Mouse (Mus musculus) cerebellum, adult 11-12 months (tissue): ENCODE results near the gene Nlgn2.
A peak's percentile ranks its signal among the peaks of the same experiment; 100 is the strongest.

Experiments used
- DNase-seq: peaks from one replicate; pipeline ENCODE4 v3.0.0; 2022

The Nlgn2 gene

DNA sequence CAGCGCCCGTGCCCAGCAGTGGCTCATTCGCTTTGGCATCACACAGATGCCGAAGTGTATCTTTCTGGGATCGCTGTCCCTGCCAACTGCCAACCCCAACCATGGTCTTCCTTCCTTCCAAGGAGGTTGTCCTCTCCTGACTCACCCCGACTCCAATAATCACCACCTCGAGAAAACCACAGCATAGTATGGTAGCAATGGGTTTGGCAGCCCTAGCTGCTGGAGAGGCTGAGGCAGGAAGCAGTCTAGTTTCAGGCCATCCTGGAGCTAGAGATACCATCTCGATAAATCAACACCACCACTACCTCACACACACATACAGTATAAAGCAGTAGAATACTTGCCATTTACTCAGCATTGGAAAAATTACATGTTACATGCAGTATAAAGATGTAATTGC lies 18.7 kb downstream of the Nlgn2 start:
- DNase-seq, result no peak

DNA sequence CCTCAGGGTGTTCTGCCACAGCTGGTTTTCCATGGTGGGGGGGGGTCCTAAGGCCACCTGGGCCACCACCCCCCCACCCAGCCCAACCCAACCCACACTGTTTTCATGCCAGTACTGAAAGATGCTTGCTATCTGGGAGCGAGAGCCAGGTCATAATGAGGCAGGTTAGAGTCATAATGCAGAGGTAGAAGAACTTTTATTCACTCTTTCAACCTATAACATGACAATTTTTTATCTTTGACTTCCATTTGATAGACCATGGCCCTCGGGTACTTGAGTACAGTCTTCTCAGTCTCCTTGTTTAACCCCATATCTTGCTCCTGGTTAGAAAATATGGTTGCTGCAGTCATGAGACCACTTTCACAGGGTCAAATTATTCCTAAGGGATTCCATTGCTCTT lies 19.2 kb downstream of the Nlgn2 start, which contains the start of gene Spem2:
TSS of gene Spem2 (minus strand) at position 101 of the 400 bp plus-strand sequence.
- no peak for DNase-seq

DNA sequence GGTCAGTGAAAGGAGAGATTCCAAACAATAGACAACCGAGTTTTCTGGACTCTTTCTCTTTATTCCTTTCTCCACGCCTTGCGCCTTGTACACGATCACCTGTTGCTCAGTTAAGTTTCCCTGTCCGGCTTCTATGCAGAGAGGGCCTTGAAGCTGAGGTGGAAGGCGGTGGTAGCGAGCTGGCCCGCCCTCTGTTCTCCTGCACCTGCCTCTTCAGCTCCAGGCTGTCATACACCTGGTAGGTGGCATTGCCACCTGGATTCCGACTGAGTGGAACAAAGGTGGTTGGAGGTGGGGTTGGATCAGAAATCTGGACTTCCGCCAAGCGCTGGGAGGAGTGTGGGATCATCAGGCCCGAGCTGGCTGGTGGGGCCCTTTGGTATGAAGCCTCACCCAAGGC lies 21.1 kb downstream of the Nlgn2 start:
- DNase-seq, result no peak

DNA sequence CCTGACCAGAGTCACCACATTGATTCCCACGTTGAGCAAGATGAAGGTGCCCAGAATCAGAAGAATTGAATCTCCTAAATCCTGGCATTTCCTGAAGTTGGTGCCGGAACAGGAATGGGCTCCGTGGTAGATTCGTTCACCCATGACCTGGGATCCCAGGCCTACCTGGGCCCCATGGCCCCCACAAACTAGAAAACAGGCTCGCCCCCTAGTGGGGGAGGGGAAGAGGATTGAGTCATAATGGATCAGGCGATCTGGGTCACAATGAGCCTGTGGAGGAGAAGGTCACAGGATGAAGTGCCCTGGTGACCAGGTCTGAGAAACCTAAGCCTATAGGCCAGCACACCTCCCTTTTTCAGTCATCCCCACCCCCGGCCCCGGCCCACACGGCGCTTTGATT lies 22.4 kb downstream of the Nlgn2 start, which contains the start of gene Gm39566:
TSS of gene Gm39566 (minus strand) at position 144 of the 400 bp plus-strand sequence.
- no peak for DNase-seq

DNA sequence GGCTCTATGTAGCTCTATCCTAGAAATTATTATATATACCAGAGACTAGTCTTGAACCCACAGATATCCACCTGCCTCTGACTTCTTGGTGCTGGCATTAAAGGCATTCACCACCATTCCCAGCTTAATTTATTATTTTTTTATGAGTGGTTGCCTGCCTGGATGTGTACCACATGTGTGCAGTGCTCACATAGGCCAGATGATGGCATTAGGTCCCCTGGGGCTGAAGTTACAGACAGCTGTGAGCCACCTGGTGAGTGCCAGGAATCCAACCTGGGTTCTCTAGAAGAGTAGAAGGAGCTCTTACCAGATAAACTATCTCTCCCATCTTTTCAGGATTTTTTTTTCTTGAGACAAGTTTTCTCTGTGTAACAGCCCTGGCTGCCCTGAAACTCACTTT lies 27.3 kb downstream of the Nlgn2 start:
- no peak for DNase-seq

DNA sequence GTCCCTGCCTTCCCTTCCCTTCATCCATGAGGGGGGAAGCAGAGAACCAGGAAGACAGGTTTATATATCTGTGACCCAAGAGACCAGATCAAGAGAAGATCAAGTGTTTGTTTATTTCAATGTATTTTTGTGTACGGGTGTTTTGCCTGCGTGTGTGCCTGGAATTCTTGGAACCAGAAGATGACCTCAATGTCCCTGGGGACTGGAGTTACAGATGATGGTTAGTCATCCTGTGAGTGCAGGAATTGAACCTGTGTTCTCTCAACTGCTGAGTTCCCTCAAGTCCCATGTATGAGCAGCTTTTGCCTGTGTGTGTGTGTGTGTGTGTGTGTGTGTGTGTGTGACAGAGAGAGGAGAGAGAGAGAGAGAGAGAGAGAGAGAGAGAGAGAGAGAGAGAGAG lies 29.9 kb downstream of the Nlgn2 start:
- no peak for DNase-seq

DNA sequence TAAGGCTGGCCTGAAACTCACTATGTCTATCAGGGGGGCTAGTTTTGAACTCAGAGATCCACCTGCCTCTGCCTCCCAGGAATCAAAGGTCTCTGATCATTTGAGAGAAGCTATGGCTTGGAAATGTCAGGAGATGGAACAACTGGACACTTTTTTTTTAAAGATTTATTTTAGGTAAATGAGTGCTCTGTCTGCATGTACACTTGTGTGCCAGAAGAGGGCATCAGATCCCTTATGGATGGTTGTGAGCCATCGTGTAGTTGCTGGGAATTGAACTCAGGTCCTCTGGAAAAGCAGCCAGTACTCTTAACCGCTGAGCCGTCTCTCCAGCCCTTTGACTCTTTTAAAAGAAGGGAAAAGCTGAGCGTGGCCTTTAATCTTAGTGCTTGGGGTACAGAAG lies 31.2 kb downstream of the Nlgn2 start:
- no peak for DNase-seq

DNA sequence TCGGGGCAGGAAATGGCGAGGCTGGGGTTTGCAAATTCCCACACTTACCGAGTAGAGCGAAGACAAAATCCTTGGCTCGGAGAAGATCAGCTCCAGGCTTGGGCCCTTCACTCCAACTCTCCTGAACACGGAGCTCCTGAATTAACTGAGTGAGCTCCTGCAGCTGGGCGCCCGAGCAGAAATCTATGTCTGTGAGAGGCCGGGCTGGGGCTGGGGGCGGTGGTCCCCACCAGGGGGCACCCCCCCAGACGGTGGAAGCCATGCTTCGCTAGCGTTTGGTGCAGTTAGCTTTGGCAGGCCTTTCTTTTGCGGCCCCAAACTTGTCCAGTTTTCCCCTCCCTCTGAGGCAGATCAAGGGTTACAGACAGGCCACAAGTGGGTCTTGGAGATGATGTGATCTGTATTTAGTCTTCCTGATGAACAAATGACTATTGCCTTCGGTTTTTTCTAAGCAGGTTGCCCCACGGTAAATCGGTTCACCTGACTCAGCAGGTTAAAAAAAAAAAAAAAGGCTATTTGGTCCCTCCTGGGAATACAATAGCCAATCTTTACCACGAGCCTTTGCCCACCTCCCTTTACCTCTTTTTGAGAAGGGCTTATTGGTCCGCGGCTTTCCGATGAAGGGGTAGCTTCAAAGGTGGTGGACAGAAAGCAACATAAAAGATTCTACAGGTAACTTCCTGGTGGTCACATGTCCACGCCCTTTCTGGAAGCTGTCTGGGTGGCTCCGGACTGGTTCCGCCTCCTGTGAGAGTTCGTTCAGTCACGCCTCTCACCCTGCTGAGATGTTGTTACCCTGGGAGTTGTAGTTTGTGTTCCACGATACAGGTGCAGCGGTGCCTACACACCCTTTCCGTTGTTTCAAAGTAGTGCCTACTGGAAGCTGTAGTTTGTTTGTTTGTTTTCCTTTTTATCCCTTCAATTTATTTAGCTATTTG lies 32.3 kb downstream of the Nlgn2 start, which contains the start of gene Tmem102:
TSS of gene Tmem102 (minus strand) at position 653 of the 938 bp plus-strand sequence.
- no peak for DNase-seq

DNA sequence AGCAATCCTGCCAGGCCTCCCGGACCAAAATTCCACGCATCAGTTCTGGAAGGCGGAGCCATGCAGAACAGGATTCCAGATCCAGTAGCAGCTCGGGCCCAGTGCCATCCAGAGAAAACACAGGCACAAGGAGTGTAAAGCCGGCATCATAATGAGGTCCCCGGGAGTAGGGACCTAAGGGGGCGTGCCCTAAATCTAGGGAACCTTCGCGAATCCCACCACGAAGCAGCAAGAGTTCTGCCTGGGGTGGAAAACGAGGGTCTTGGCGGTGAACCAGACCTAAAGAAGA lies 33.0 kb downstream of the Nlgn2 start:
- DNase-seq, result no peak

DNA sequence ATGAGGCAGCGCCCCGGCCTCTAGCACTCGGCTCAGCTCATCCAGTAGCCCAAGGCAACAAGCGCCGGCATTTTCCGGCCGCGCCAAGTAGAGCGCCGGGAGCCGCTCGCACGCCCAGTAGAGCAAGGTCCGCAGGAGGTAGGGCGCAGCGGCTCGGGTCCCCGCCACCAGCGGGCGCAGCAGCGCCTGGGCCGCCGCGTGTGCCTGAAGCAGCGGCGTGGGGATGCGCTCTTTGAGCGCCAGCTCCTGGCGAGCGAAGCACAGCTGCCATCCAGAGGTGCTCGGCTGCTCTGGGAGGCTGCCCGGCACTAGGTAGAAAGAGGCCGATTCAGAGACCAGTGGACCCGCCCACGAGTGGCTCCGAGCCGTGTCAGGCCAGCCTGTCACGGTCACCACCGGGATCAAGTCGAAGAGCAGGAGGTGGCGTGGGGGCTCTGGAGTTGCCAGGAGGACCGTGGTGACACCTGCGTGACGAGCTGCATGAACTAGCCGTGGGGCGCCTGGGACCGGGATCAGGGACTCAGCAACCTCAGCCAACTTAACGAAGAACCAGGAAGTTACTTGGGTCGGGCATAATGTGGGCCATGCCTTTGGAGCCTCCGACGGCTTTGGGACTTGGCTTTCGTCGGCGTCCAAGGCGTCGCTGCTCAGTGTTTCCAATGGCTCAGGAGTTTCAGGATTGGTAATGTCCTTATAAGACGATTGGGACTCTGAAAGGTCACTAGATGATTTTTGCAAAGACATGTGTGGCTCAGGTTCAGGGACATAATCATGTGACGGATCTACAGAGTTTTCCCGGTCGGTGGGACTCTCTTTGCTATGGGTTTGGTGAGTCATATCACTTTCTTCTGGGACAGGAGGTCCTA lies 33.6 kb downstream of the Nlgn2 start:
- DNase-seq, result no peak

DNA sequence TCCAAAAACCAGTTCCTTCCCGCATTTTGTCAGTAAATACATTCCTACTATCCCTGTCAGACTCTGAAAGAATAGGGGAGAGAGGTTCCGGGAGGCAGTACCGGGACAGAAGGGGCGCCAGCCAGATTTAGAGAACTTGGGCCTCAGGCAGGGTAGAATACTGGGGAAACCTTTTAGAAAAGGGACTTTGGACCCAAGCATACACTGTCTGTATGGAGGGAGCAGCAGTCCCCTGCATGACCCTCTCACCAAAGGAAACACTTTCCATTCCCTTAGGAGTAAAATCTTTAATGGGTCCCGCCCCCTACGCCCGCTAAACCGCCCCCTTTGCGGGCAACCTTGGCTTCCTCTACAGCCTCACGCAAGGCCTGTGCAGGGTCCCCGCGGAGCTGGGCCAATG lies 34.3 kb downstream of the Nlgn2 start:
- no peak for DNase-seq

DNA sequence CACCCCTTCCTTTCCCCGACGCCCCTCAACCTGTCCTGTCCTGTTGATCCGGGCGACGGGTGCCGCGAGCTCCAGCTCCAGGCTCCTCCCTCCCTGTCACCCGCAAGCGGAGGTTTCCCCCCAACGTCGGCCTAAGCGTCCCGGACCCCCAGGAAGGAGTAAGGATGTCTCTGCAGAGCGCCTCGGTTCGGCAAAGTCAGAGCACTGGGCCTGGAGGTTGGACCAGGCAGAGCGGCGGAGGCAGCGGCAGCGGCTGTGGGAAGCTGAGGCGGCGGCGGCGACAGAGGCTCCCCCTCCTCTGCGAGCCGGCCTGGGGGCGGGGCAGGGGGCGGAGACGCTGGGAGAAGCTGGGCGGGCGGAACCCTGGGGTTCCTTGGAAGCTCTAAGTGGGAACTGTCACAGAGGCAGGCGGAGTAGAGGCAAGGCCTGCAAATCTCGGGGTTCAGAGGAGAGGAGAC lies 34.9 kb downstream of the Nlgn2 start:
- peak; percentile 54 for DNase-seq

DNA sequence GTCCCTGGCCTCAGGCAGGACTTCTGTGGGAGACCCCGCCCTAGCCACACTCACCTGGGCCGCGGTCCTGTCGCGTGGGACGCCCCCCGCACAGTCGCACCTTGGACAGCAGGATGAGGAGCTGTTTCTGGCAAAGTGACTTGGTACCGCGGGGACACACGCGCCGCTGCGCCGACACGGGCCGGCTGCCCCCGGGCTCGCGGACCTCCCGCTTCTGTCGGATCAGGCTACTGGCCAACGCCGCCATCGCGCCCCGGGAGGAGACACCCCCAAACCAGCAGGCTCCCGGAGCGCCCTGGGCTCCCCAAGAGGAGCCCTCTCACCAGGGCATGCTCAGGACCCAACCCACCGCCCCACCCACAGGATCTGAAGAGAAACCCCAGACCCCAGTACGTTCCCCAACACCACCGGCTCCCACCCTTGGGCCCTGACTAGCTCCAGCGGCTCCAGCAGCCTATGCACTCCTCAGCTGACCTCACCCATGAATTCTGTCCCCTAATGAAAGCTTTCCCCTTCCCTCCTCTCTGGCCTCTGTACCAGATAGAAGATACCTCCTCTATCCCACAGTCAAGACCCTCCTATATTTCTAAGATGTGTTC lies 36.1 kb downstream of the Nlgn2 start, which contains the start of gene Fgf11:
TSS of gene Fgf11 (minus strand) at position 479 of the 599 bp plus-strand sequence.
- DNase-seq, result no peak

DNA sequence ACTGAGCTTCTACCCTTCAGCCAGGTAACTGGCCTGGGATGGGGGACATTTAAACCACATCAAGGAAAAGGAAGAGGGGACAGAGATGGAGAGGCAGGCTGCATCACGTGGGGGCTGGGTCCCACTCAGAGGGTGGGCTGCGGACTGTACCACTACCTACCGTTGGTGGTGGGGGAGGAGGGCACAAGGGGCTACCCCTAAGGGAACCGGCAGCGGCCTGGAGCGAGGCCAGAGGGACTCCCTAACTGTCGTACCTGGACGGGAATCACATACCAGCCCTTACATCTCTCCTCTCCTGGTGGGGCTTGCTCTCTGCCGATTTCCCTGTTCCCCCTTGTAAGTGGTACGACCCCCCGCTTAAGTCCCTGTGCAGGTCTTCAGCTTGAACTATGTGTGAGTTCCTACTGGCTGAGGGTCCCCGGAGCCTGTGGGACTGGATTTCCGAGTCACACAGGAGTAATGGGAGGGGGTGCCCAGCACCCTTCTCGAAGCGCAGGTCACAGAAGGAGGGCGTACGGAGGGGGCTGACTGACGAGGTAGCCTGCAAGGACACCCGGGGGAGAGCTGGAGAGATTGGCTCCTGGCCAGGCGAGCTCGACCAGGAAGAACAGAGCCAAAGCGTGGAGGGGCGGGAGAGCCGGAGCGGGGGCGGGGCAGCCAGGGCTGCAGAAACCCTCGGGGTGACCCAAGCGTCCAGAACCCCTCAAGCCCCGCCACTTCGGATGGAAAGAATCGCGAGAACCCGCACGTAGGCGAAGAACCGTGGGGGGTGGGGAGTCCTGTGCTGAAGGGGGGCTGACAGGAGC lies 37.0 kb downstream of the Nlgn2 start:
- DNase-seq, result peak; percentile 43

DNA sequence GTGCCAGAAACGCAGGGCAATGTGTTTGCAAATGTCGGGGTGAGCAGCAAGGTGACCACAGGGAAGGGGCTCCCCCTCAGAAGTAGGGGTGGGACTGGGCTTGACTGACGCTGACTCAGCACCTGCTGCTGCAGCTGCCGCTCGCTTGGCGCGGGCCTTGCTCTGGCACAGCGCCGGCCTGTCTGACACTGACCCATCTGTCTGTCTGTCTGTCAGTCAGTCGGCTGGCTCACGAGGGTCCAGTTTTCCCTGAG lies 37.5 kb downstream of the Nlgn2 start:
- no peak for DNase-seq

DNA sequence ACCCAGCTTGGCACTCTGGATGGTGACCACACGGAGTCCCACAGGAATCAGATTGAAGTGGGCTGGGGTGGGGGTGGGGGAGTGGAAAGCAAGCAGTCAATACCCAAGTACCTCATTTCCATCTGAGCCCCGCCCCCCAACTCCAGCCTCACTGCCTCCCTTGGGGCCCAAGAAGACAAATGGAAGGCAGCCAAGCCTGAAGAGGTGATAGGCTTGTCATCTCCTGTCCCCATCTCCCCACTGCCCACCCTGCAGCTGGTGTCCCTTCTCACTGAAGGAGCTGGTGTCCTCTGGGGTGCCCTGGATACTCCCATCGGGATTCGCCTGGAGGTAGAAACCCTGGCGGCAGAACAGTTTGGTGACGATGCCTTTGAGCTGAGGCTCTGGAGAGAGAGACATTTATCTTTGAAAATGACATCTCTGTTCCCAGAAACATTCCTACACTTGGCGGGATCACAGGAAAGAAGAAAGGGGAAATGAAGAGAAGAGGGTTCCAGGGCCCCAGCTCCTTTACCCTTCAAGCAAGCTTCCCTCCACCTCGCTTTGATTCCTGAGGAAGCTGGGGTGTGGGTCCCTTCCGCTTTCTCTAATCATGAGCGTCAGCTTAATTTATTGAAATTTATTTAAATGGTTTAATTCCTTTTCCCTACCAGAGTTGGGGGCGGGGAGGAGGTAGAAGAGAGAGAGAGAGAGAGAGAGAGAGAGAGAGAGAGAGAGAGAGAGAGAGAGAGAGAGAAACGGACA lies 38.0 kb downstream of the Nlgn2 start:
- DNase-seq, result no peak

DNA sequence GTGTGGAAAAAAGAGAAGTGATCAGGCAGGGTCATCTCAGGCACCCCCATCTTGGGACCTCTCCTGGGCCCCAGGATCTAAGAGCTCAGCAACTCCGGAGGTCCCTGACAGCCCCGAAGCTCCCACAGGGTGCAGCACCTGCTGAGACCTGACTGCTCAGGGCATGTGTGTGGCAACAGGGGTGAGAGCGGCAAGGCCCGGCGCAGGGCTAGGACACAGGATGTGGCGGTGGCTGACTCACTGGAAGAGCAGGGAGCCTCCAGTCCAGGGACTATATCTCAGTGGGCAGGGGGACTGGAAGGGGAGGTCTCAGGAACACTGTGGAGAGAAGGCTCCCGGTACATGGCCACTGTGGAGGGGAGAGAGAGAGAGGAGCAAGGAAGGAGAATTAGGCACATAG lies 39.7 kb downstream of the Nlgn2 start:
- no peak for DNase-seq

DNA sequence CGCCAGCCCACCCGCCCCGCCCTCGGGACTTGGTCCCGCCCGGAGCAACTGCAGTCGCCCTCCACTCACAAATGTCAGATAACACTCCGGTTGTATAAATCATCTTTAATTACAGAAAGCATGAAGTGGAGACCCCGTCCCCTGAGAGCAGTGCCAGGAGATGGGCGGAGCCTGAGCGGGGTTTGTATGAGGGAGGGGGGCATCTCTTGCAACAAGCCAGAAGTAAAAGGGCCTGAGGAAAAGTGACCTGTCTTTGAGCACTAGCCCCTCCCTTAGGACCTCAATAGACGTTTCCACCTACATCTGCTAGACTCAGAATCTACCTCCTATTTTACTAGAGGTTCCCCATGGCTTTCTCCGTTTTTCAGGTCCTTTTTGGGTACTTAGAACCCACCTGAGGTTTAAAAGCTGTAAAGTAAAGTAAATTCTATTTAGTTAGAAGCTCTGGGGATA lies 41.6 kb downstream of the Nlgn2 start:
- peak; percentile 47 for DNase-seq

DNA sequence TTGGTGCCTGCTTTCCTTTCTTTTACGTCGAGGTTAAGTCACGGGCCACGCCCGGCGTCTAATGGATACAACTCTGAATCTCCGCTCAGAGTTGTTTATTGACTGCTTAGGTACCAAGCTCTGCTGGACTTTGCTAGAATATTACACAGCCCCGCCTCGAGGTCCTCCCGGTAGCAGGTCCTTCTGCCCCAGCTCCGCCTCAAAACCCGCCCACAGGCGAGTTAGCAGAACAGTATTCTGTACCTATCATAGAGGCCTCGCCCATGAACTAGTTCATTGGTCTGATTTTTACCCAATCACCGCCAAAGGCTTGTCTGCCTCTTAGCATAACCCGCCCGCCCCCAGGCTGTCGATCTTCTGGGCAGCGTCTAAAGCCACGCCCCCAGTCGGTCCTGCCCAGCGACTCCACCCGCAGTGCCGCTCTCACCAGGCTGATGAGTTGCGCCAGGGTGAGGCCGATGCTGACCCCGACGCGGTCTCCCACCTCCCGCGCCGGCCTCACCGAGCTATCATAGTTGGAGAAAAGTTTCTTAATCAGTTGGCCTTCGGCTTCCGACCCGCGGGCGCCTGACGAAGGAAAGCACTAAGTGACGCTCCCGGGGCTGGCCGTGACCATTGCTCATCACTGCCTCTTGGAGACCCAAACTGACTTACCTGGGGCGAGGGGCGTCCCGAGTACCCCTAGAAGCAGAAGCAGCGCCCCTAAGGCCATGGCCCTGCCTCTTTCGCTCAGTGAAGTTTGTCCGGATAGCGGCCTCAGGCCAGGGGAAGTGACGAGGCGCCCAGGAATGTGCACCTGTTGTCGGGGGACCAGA lies 42.2 kb downstream of the Nlgn2 start, which contains the start of gene Chrnb1:
TSS of gene Chrnb1 (minus strand) at position 776 of the 815 bp plus-strand sequence.
- DNase-seq, result peak; percentile 93

DNA sequence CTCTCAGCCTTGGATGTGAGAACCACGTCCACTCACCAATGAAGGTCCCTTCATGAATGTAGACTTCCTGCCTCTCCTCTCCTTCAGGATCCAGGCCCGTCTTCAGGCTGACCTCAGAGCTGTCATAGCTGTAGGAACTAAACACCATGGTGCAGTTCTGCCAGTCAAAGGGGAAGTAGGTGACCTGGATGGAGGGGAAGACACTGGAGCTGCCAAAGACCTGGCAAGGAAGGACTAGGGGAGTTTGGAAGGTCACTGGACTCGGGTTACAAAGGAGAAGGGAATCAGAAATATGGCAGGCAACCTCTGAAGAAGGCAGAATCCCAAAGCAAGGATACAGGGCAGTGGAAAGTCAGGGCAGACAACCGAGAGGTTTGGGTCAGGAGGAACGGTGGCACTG lies 44.2 kb downstream of the Nlgn2 start:
- no peak for DNase-seq

DNA sequence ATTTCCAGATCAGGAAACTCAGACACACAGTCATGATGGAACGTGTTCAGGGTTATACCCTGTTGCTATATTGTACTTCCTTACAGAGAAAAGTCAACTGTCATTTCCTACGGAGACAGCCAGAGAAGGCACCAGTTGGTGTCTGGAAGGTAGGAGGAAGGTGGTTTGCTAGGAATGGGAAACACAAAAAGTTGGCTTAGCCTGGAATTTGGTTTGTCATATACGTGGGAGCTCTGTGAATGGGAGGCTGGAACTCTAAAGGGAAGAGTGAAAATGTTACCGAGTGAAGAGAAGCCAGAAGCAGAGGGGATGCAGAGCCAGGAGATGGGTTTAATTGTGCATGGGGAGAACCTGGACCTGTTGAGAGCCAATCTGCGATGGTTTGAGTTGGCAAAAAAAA lies 46.2 kb downstream of the Nlgn2 start:
- no peak for DNase-seq
